Mouse (Mus musculus) intestine, embryonic 14.5 days (tissue): ENCODE data around the gene Atp5l. TPM values are rescaled to one million over a fixed set of nuclear protein-coding genes. Genes with fewer than 3 reads are reported as not detected.
"Not testable (repeated sequence)": the region's sequence is repeated elsewhere in the genome, so short reads cannot be mapped to it uniquely, and the experiment has no call there.

ENCODE experiments used
- ATAC-seq: fragments of 200-750 bp; cut with Nextera tagmentation; replicated peaks from 2 replicates; pipeline ENCODE4 v1.8.0; 2017; ENCODE audit warnings: low read depth, moderate number of reproducible peaks, moderate TSS enrichment, moderate library complexity; ENCODE audit not compliant: low FRiP score, low TSS enrichment
- DNase-seq: peaks from one replicate; pipeline ENCODE4 v3.0.0-alpha.2; 2018; ENCODE audit warnings: low spot score
- H3K27ac ChIP-seq: fragments of 300-500 bp; sonication (generic); 2 replicates; pipeline ENCODE4 v1.5.1; 2014; ENCODE audit warnings: low read depth, mild to moderate bottlenecking, control low read depth
- H3K27me3 ChIP-seq: fragments of 300-500 bp; sonication (generic); replicated peaks from 2 replicates; pipeline ENCODE4 v1.6.1; 2014; ENCODE audit warnings: low read length, control low read depth; ENCODE audit not compliant: control insufficient read depth, insufficient read depth
- H3K36me3 ChIP-seq: fragments of 300-500 bp; sonication (generic); 2 replicates; pipeline ENCODE4 v1.6.1; 2014; ENCODE audit warnings: low read length, control low read depth; ENCODE audit not compliant: control insufficient read depth, insufficient read depth
- H3K4me1 ChIP-seq: fragments of 300-500 bp; sonication (generic); replicated peaks from 2 replicates; pipeline ENCODE4 v1.6.1; 2014; ENCODE audit warnings: low read length, control low read depth, mixed read lengths; ENCODE audit not compliant: control insufficient read depth, insufficient read depth
- H3K4me2 ChIP-seq: fragments of 300-500 bp; sonication (generic); 2 replicates; pipeline ENCODE4 v1.6.1; 2014; ENCODE audit warnings: low read length
- H3K4me3 ChIP-seq: fragments of 300-500 bp; sonication (generic); 2 replicates; pipeline ENCODE4 v1.5.1; 2014; ENCODE audit warnings: low read depth, low read length, control low read depth, mixed read lengths
- H3K9ac ChIP-seq: fragments of 300-500 bp; sonication (generic); 2 replicates; pipeline ENCODE4 v1.6.1; 2014; ENCODE audit warnings: mild to moderate bottlenecking, low read length
- H3K9me3 ChIP-seq: fragments of 300-500 bp; sonication (generic); 2 replicates; pipeline ENCODE4 v1.6.1; 2016; ENCODE audit warnings: low read length, control low read depth; ENCODE audit not compliant: control insufficient read depth
- WGBS: fragments of 180-500 bp; shearing (Covaris S2); extraction: QIAGEN DNeasy Blood & Tissue Kit; methylation state at CpG from one replicate; pipeline ENCODE4 v1.1.7; 2014; 5-methylcytosine and 5-hydroxymethylcytosine counted together
- polyA plus RNA-seq: library from polyadenylated mRNA; unstranded; fragments of >200 nt; fragmentation: Nextera tagmentation; extraction: Ambion mirVana; gene quantifications from 2 replicates; pipeline ENCODE4 v1.2.1, GENCODE M21; 2014

Atp5l gene
- 722 and 905 TPM in 2 replicates for polyA plus RNA-seq

- WGBS = under 1% methylated on average over 48 of the region's 48 CpGs
- peak within 1 kb of the TSS; percentile 84 for H3K4me2 ChIP-seq
- H3K4me1 ChIP-seq = peaks cover 8% of the 10 kb centered on the region
- H3K27ac ChIP-seq = peak within 1 kb of the TSS; percentile 72
- peak within 1 kb of the TSS; percentile 76 for H3K9ac ChIP-seq
- H3K4me3 ChIP-seq = peak within 1 kb of the TSS; percentile 91
- peak; percentile 94 for DNase-seq
- no peaks in the 10 kb centered on the region for H3K9me3 ChIP-seq
- ATAC-seq = peak; percentile 88
- H3K36me3 ChIP-seq = no peaks in the 10 kb centered on the region
- H3K27me3 ChIP-seq = no peaks in the 10 kb centered on the region
These were observed at the start of gene Atp5l for GRCm38 (mm10) chr9:44920374-44921122. Gene Atp5l, minus strand, starts transcription at chr9:44920742.

DNA sequence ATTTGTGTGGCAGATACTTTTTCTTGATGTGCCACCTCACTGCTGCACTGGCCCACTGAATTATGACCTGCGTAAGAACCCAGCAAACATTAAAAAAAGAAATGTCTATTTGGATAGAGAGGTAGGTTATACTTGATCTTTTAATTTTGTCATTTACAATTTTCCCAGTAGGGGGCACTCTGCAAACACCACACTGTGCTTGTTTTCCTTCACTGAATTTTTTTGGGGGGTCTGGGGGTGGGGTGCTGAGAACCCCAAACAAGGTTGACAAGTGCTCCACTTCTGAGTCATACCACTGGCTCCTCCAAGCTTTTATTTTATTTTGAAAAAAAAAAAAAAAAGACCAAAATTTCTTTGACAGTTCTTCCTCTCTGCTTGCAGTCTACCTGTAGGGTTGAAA, 48.9 kb upstream of the Atp5l start:
- no peaks in the 10 kb centered on the region for H3K9me3 ChIP-seq
- no peak for ATAC-seq
- DNase-seq = no peak
- peaks cover 16% of the 10 kb centered on the region for H3K27me3 ChIP-seq
- WGBS = 57% methylated on average over 1 of the region's 1 CpGs
- H3K4me1 ChIP-seq = peaks cover 9% of the 10 kb centered on the region
- H3K27ac ChIP-seq = no peak overlapping the region
- no peaks in the 10 kb centered on the region for H3K36me3 ChIP-seq
- no peak overlapping the region for H3K9ac ChIP-seq
- H3K4me2 ChIP-seq = no peak overlapping the region
- no peak overlapping the region for H3K4me3 ChIP-seq

DNA sequence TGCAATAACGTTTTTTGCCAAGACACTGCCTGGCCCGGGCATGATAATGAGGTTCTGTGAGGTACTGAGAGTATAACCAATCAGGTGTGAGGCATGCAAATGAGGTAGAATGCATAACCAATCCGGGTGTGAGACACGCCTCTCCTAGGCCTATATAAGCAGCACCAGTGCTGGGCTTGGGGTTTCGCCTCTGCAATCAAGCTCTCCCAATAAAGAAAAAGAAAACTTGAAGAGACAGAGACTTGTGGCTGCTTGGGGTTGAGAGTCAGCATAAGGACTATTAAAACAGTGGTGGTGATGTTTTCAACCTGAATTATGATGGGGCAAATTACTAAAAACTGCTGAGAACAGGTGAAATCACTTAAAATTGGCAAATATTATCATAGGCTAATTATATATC, 47.2 kb upstream of the Atp5l start:
- not testable (repeated sequence) for H3K4me2 ChIP-seq, H3K9ac ChIP-seq, DNase-seq, H3K4me3 ChIP-seq, ATAC-seq, H3K27me3 ChIP-seq, H3K27ac ChIP-seq, H3K9me3 ChIP-seq, H3K36me3 ChIP-seq
- 82% methylated on average over 5 of the region's 5 CpGs for WGBS
- peaks cover 12% of the 10 kb centered on the region for H3K4me1 ChIP-seq

DNA sequence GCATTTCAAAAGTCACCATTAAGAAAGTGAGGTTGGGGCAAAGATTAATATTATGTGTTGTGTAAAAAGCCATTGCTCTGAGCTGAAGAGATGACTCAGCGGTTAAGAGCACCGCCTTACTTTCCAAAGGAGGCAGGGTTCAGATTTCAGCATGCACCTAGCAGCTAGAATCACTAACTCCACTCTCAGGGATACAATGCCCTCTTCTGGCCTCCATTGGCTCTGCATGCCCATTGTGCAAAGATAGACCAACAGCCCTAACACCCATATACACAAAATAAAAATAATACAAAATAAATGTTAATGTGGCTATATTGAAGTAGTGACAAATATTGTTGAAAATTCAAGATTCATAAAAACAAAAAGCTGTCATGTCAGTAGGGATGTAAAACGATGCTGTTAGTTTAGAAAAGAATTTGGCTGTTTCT, 46.3 kb upstream of the Atp5l start:
- no peak for ATAC-seq
- Histone ChIP-seq H3K4me2 (no peak overlapping the region), H3K4me1 (peaks cover 12% of the 10 kb centered on the region), H3K36me3 (peaks cover 14% of the 10 kb centered on the region; the same call in 1 of the 2 replicates), H3K4me3 (no peak overlapping the region), H3K27ac (no peak overlapping the region), H3K9me3 (no peaks in the 10 kb centered on the region), H3K27me3 (no peaks in the 10 kb centered on the region), H3K9ac (no peak overlapping the region)
- DNase-seq = peak; percentile 77
- 23% methylated on average over 3 of the region's 3 CpGs for WGBS

DNA sequence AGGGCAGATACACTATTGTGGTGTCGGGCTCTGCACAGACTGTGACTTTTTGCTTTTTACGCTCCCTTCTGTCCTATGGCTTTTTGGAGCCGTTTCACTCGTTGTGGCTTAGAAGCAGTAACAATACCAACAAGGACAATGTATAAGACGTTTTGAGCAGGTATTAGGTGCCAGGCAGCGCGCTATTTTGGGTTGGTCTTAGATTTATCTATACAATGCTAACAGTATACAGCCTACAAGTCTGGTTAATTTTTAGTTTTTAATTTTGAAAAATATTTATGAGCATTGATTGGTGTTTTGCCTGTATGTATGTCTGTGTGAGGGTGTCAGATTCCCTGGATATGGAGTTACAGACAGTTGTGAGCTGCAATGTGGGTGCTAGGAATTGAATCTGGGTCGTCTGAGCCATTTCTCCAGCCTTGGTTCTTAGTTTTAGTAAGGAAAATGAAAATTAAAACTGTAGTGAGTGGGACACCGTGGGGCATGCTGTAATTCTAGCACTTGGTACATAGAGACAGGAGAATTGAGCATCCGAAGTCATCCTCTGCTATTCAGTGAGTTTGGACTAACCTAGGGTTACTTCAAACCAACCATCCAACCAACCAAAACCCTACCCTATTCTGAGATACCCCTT, 45.4 kb upstream of the Atp5l start:
- Histone ChIP-seq H3K9ac (peak overlapping the region; percentile 48), H3K27ac (no peak overlapping the region; the same call in 1 of the 2 replicates), H3K9me3 (no peaks in the 10 kb centered on the region), H3K4me3 (peak overlapping the region; percentile 77), H3K36me3 (peaks cover 21% of the 10 kb centered on the region), H3K27me3 (no peaks in the 10 kb centered on the region), H3K4me1 (peaks cover 12% of the 10 kb centered on the region), H3K4me2 (peak overlapping the region; percentile 96)
- ATAC-seq = peak; percentile 54
- no peak for DNase-seq
- 14% methylated on average over 10 of the region's 10 CpGs for WGBS

- under 1% methylated on average over 39 of the region's 39 CpGs for whole genome bisulfite sequencing
- no peak within 1 kb of the TSS; the same call in 1 of the 2 replicates for H3K27ac ChIP-seq
- peaks cover 25% of the 10 kb centered on the region for H3K36me3 ChIP-seq
- peak within 1 kb of the TSS; percentile 71 for H3K9ac ChIP-seq
- H3K4me1 ChIP-seq = peaks cover 12% of the 10 kb centered on the region
- peak; percentile 95 for ATAC-seq
- no peaks in the 10 kb centered on the region for H3K9me3 ChIP-seq
- H3K27me3 ChIP-seq = no peaks in the 10 kb centered on the region
- H3K4me2 ChIP-seq = peak within 1 kb of the TSS; percentile 96
- peak within 1 kb of the TSS; percentile 77 for H3K4me3 ChIP-seq
- peak; percentile 100 for DNase-seq
These were observed 44.7 kb upstream of the Atp5l start, which contains the start of gene Ube4a for GRCm38 (mm10) chr9:44965126-44965832. Gene Ube4a, minus strand, starts transcription at chr9:44965600.

DNA sequence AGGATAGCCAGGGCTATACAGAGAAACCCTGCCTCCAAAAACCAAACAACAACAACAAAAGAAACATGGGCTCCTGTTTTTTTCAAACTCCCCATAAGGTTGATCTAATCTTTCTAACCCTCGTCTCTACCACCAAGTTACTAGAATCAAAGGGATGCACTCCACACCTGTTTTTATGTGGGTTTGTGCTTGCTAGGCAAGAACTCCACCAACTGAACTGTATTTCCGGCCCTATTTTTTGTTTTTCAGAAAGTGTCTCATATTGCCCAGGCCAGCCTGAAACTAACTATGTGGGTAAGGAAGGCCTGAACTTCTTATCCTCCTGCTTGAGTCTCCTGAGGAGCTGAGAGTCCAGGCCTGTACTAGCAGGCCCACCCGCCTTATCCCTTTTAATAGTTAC, 33.9 kb upstream of the Atp5l start:
- DNase-seq (no peak), ATAC-seq (no peak)
- no peak overlapping the region for H3K4me3 ChIP-seq
- H3K4me1 ChIP-seq = no peaks in the 10 kb centered on the region
- H3K9me3 ChIP-seq = no peaks in the 10 kb centered on the region
- peaks cover 88% of the 10 kb centered on the region for H3K36me3 ChIP-seq
- WGBS = 88% methylated on average over 3 of the region's 3 CpGs
- no peak overlapping the region for H3K9ac ChIP-seq
- H3K4me2 ChIP-seq = no peak overlapping the region
- no peaks in the 10 kb centered on the region for H3K27me3 ChIP-seq
- no peak overlapping the region for H3K27ac ChIP-seq

- WGBS = 86% methylated on average over 5 of the region's 5 CpGs
- no peak for ATAC-seq
These were observed 27.3 kb upstream of the Atp5l start for GRCm38 (mm10) chr9:44947836-44948235.

More at GRCm38 (mm10) chr9:44947836-44948235, 27.3 kb upstream of the Atp5l start:
- Histone ChIP-seq H3K4me3 (no peak overlapping the region), H3K4me2 (no peak overlapping the region), H3K9me3 (no peaks in the 10 kb centered on the region), H3K9ac (no peak overlapping the region), H3K4me1 (no peaks in the 10 kb centered on the region), H3K27me3 (no peaks in the 10 kb centered on the region), H3K27ac (no peak overlapping the region), H3K36me3 (peaks cover 97% of the 10 kb centered on the region)
- no peak for DNase-seq
